Mouse (Mus musculus) hindbrain, embryonic 15.5 days (tissue): ENCODE results near the gene Zranb3. TPM values are rescaled to one million over a fixed set of nuclear protein-coding genes. Genes with fewer than 3 reads are reported as not detected.

ENCODE experiments used
- ATAC-seq: fragments of 200-750 bp; cut with Nextera tagmentation; 2 replicates; pipeline ENCODE4 v1.8.0; 2017; ENCODE audit warnings: low read depth, moderate number of reproducible peaks, moderate TSS enrichment; ENCODE audit not compliant: low FRiP score
- H3K27ac ChIP-seq: fragments of 300-500 bp; sonication (generic); replicated peaks from 2 replicates; pipeline ENCODE4 v1.5.1; 2015; ENCODE audit warnings: mild to moderate bottlenecking, inconsistent platforms
- H3K27me3 ChIP-seq: fragments of 300-500 bp; sonication (generic); 2 replicates; pipeline ENCODE4 v1.6.1; 2015; ENCODE audit warnings: control low read depth, inconsistent platforms
- H3K36me3 ChIP-seq: fragments of 300-500 bp; sonication (generic); 2 replicates; pipeline ENCODE4 v1.6.1; 2015; ENCODE audit warnings: control low read depth, inconsistent platforms
- H3K4me1 ChIP-seq: fragments of 300-500 bp; sonication (generic); replicated peaks from 2 replicates; pipeline ENCODE4 v1.6.1; 2015; ENCODE audit warnings: control low read depth, inconsistent platforms
- H3K4me2 ChIP-seq: fragments of 300-500 bp; sonication (generic); 2 replicates; pipeline ENCODE4 v1.6.1; 2015; ENCODE audit warnings: moderate library complexity, mild to moderate bottlenecking, inconsistent platforms
- H3K4me3 ChIP-seq: fragments of 300-500 bp; sonication (generic); 2 replicates; pipeline ENCODE4 v1.5.1; 2015; ENCODE audit warnings: mild to moderate bottlenecking, inconsistent platforms
- H3K9ac ChIP-seq: fragments of 300-500 bp; sonication (generic); 2 replicates; pipeline ENCODE4 v1.6.1; 2015; ENCODE audit warnings: inconsistent platforms
- H3K9me3 ChIP-seq: fragments of 300-500 bp; sonication (generic); 2 replicates; pipeline ENCODE4 v1.6.1; 2016; ENCODE audit warnings: control low read depth, inconsistent platforms
- WGBS: fragments of 180-500 bp; shearing (Covaris S2); methylation state at CpG from one replicate; pipeline ENCODE4 v1.1.7; 2015; 5-methylcytosine and 5-hydroxymethylcytosine counted together
- polyA plus RNA-seq: library from polyadenylated mRNA; unstranded; fragments of >200 nt; fragmentation: Nextera tagmentation; extraction: Ambion mirVana; gene quantifications from 2 replicates; pipeline ENCODE4 v1.2.1, GENCODE M21; 2015

Gene Zranb3
- polyA plus RNA-seq, 1 experiment from 2014 or later, result 3.6 TPM

DNA sequence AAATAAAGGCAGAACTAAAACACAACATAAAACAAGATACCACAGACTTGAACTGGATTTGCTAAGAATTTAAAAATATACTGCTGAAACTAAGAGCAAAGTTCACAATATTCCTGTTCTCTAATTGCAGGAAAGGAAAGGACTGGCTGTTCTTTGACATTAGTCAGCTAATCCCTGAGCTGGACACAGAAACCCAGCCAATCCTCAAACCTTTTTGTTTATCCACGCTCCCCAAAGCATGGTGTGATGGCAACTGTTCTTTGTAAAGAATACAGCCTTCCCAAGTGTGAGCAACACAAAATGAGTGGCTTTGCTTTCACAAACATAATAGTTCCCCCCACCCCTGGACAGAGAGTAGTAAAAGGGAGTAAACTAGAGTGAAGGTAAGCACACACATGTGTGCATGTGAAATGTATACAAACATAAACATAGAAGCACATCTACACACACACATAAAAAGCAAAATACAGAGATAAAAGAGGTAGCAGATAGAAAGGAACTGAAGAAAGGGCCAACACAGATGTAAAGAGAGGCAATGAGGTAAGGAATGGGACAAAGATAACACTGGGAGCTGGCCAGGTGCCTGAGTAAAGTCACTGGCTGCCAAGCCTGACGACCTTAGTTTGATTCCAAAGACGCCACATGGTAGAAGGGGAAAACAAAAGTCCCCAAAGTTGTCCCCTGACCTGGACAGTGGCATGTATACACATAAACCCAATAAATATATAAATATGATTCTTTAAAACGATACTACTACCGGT, 21.7 kb downstream of the Zranb3 start:
- Histone ChIP-seq H3K4me3 (no peak overlapping the region), H3K27ac (no peak overlapping the region), H3K36me3 (no peaks in the 10 kb centered on the region), H3K9me3 (no peaks in the 10 kb centered on the region), H3K4me1 (no peaks in the 10 kb centered on the region), H3K9ac (no peak overlapping the region), H3K4me2 (no peak overlapping the region), H3K27me3 (no peaks in the 10 kb centered on the region)
- WGBS, result 80% methylated on average over 5 of the region's 5 CpGs
- no peak for ATAC-seq

- Histone ChIP-seq H3K4me3 (no peak overlapping the region), H3K4me2 (no peak overlapping the region), H3K9me3 (no peaks in the 10 kb centered on the region), H3K4me1 (no peaks in the 10 kb centered on the region), H3K9ac (no peak overlapping the region), H3K36me3 (no peaks in the 10 kb centered on the region), H3K27me3 (no peaks in the 10 kb centered on the region), H3K27ac (no peak overlapping the region)
- ATAC-seq, result no peak
- 89% methylated on average over 1 of the region's 1 CpGs for WGBS
These were observed 24.2 kb downstream of the Zranb3 start for GRCm38 (mm10) chr1:128078646-128079045.

DNA sequence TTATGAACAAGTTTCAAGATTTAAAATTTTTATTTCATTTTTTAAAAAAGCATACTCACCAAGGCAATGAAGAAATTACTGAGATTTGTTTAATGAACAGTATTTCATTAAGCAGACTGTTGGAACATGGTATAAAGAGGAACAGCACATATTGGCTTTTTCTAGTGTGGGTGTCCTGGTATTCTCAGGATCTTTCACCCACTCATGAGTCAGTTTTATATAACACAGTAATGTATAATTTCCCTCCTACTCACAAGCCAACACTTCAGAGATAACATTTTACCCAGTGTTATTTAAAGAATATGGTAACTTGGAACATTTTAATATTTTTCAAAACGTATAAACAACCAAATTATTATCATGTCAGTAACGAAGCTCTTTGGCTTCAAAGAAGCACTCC, 25.1 kb downstream of the Zranb3 start:
- H3K4me2 ChIP-seq, result no peak overlapping the region
- H3K9me3 ChIP-seq, result no peaks in the 10 kb centered on the region
- 96% methylated on average over 2 of the region's 2 CpGs for WGBS
- no peak overlapping the region for H3K27ac ChIP-seq
- ATAC-seq, result no peak
- H3K9ac ChIP-seq, result no peak overlapping the region
- H3K36me3 ChIP-seq, result no peaks in the 10 kb centered on the region
- H3K4me3 ChIP-seq, result no peak overlapping the region
- no peaks in the 10 kb centered on the region for H3K4me1 ChIP-seq
- H3K27me3 ChIP-seq, result no peaks in the 10 kb centered on the region

DNA sequence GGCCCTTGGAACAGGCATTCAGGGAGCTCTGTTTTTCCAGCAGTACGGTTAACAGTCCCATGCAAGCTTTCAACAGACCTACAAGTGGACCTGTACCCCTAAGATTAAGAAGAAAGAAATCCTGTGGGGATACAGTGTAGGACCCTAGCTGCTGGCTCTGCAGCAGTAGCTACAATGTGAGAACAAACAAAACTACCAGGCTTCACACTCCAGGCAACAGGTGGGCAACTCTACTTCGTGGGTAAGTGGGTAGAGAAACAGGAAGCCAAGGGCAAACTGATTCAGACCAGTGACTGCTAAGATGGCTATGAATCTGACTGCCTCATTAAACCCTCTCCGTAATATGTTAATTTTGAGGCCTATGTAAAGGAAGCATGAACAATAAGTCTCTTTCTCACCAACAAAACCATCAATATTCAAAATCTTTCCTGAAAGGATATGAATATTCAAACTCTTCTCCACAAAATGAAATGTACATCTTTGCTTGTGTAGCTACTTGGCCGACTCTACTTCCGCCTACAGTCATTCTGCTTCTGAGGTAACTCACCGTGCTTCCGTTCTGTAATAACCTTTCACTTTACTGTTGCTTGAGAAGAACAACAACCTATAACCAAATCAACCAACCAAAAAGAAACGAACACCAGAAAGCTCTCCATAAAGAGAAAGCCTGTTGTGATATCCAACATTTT, 25.9 kb downstream of the Zranb3 start:
- Histone ChIP-seq H3K9me3 (no peaks in the 10 kb centered on the region), H3K9ac (no peak overlapping the region), H3K4me1 (no peaks in the 10 kb centered on the region), H3K4me2 (no peak overlapping the region), H3K27me3 (no peaks in the 10 kb centered on the region), H3K36me3 (no peaks in the 10 kb centered on the region), H3K27ac (no peak overlapping the region), H3K4me3 (no peak overlapping the region)
- no peak for ATAC-seq
- 78% methylated on average over 8 of the region's 8 CpGs for WGBS

DNA sequence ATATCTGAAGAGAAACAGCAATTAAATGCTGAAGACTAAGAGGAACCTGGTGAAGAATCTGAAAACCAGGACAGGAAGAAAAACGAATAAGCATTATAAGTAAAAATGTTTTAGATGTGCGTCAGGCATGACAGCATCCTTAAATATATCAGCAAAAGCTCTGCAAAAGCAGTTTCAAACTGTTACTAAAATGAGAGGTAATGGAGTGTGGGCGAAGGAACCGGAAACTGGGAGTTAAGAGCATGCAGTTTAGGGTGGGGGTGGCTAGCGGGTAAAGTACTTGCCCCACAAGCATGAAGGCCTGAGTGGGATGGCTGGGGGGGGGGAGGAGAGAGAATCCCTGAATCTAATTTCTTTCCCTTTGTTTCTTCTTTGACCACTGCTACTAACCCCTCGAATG, 29.8 kb downstream of the Zranb3 start:
- Histone ChIP-seq H3K4me2 (no peak overlapping the region), H3K27me3 (no peaks in the 10 kb centered on the region), H3K4me3 (no peak overlapping the region), H3K4me1 (no peaks in the 10 kb centered on the region), H3K9ac (no peak overlapping the region), H3K36me3 (no peaks in the 10 kb centered on the region), H3K9me3 (no peaks in the 10 kb centered on the region), H3K27ac (no peak overlapping the region)
- no peak for ATAC-seq
- WGBS, result 91% methylated on average over 6 of the region's 6 CpGs

DNA sequence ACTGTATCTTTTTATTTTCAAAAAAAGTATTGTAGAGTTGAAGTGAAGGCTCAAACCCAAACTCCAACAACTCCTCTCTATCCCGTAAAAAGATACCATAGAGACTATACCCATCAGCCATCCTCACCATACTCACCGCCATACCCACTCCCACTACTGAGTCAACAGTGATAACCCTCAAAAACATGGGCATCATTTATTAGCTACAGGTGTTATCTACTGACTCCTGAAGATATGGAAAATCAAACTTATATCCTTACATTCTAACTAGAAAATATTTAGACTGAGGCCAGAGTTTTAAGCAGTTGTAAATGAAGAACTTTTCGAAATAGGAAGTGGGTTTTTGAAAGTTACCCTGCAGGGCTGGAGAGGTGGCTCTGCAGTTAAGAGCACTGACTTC, 32.8 kb downstream of the Zranb3 start:
- no peaks in the 10 kb centered on the region for H3K27me3 ChIP-seq
- no peak overlapping the region for H3K4me3 ChIP-seq
- ATAC-seq, result no peak
- H3K9me3 ChIP-seq, result no peaks in the 10 kb centered on the region
- no peaks in the 10 kb centered on the region for H3K36me3 ChIP-seq
- H3K4me2 ChIP-seq, result no peak overlapping the region
- H3K9ac ChIP-seq, result no peak overlapping the region
- no peaks in the 10 kb centered on the region for H3K4me1 ChIP-seq
- no peak overlapping the region for H3K27ac ChIP-seq
- 96% methylated on average over 3 of the region's 3 CpGs for WGBS

DNA sequence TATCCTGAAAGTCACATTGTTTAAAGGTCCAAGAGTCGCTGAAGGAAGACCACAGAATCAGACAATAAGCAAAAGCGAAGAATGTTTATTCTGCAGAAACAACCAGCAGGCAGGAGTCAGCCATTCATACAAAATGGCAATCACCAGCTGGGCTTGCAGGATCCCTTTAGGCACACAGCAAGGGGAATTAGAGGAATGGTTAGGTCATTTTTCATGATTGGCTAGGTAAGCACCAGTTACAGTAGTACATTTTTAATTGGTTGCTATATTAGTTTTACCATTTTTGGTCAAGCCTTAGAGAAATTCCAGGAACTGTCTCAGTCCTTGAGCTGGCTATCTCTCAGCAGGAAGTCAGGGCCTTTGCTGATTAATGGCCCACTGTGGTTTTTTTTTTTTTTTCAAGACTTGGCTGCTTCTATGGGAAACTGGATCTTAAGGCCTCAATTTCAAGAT, 33.9 kb downstream of the Zranb3 start:
- Histone ChIP-seq H3K27me3 (no peaks in the 10 kb centered on the region), H3K36me3 (no peaks in the 10 kb centered on the region), H3K4me3 (no peak overlapping the region), H3K27ac (no peak overlapping the region), H3K4me2 (no peak overlapping the region), H3K9me3 (no peaks in the 10 kb centered on the region), H3K9ac (no peak overlapping the region), H3K4me1 (no peaks in the 10 kb centered on the region)
- WGBS, result 68% methylated on average over 2 of the region's 2 CpGs
- ATAC-seq, result no peak

- no peak overlapping the region for H3K4me2 ChIP-seq
- no peaks in the 10 kb centered on the region for H3K9me3 ChIP-seq
- H3K4me3 ChIP-seq, result no peak overlapping the region
- H3K36me3 ChIP-seq, result no peaks in the 10 kb centered on the region
- H3K9ac ChIP-seq, result no peak overlapping the region
- no peaks in the 10 kb centered on the region for H3K27me3 ChIP-seq
- 95% methylated on average over 6 of the region's 6 CpGs for whole genome bisulfite sequencing
- no peak for ATAC-seq
- H3K4me1 ChIP-seq, result no peaks in the 10 kb centered on the region
- no peak overlapping the region for H3K27ac ChIP-seq
These were observed 38.1 kb downstream of the Zranb3 start for GRCm38 (mm10) chr1:128064716-128065115.

GRCm38 (mm10) chr1:128062167-128062566, 40.7 kb downstream of the Zranb3 start:
- Histone ChIP-seq H3K27ac (no peak overlapping the region), H3K4me3 (no peak overlapping the region), H3K4me2 (no peak overlapping the region), H3K36me3 (no peaks in the 10 kb centered on the region), H3K9me3 (no peaks in the 10 kb centered on the region), H3K4me1 (no peaks in the 10 kb centered on the region), H3K27me3 (no peaks in the 10 kb centered on the region), H3K9ac (no peak overlapping the region)
- 94% methylated on average over 1 of the region's 1 CpGs for WGBS
- no peak for ATAC-seq

DNA sequence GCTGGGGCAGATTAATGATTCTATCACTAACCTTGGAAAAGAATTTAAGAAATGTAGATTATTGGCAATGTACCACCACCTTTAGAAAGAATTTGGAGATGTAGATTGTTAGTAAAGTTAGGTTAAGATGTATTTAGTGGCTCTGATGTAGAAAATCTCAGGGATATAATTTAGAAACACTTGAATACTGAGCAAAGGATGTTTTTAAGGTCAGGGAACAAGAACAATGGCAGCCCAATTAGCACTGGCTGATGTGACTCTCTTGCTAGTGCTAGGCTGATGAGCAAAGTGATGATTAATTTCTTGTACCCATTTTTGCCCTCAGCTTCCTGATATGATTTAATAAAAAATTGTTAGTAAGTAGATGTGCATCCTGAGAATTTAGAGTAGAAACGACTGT, 41.4 kb downstream of the Zranb3 start:
- no peaks in the 10 kb centered on the region for H3K4me1 ChIP-seq
- H3K27me3 ChIP-seq, result no peaks in the 10 kb centered on the region
- no peak overlapping the region for H3K4me2 ChIP-seq
- no peak overlapping the region for H3K4me3 ChIP-seq
- H3K36me3 ChIP-seq, result no peaks in the 10 kb centered on the region
- no peaks in the 10 kb centered on the region for H3K9me3 ChIP-seq
- H3K9ac ChIP-seq, result no peak overlapping the region
- no peak for ATAC-seq
- WGBS, result 93% methylated on average over 1 of the region's 1 CpGs
- H3K27ac ChIP-seq, result no peak overlapping the region

GRCm38 (mm10) chr1:128060655-128061344, 42.0 kb downstream of the Zranb3 start:
- Histone ChIP-seq H3K4me1 (no peaks in the 10 kb centered on the region), H3K36me3 (no peaks in the 10 kb centered on the region), H3K27ac (no peak overlapping the region), H3K9me3 (no peaks in the 10 kb centered on the region), H3K9ac (no peak overlapping the region), H3K4me2 (no peak overlapping the region), H3K27me3 (no peaks in the 10 kb centered on the region), H3K4me3 (no peak overlapping the region)
- no peak for ATAC-seq
- WGBS, result 75% methylated on average over 8 of the region's 8 CpGs

DNA sequence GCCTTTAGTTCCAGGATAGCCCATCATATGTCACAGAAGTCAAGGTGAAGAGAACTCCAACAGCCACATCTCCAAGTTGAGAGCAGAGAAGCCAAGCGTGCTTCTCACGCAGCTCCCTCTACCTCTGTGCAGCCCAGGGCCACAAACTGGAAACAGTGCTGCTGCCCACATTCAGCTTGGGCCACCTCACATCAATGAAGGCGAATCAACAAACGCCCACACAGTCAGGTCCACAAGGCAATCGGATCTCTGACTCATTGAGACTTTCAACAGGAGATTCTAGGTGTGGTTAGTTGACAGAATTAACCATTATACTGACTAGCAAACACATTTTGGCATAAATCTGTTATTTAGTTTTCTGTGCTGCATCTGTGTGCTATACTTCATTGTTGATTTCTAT, 44.2 kb downstream of the Zranb3 start:
- no peak overlapping the region for H3K27ac ChIP-seq
- WGBS, result 93% methylated on average over 5 of the region's 5 CpGs
- H3K27me3 ChIP-seq, result no peaks in the 10 kb centered on the region
- H3K4me2 ChIP-seq, result no peak overlapping the region
- H3K4me1 ChIP-seq, result no peaks in the 10 kb centered on the region
- H3K9ac ChIP-seq, result no peak overlapping the region
- no peaks in the 10 kb centered on the region for H3K9me3 ChIP-seq
- no peak overlapping the region for H3K4me3 ChIP-seq
- no peak for ATAC-seq
- H3K36me3 ChIP-seq, result no peaks in the 10 kb centered on the region
